Mouse (Mus musculus) common myeloid progenitor, adult 5-6 weeks (primary cell): ENCODE results near the gene Znrf3. TPM values are rescaled to one million over a fixed set of nuclear protein-coding genes. Genes with fewer than 3 reads are reported as not detected.
A peak's percentile ranks its signal among the peaks of the same experiment; 100 is the strongest.

Source experiments
- ATAC-seq: replicated peaks from 2 replicates; pipeline ENCODE4 v1.8.0; 2016; ENCODE audit warnings: low read depth, mild to moderate bottlenecking, moderate TSS enrichment, inconsistent platforms; ENCODE audit not compliant: poor library complexity, severe bottlenecking
- total RNA-seq: library from RNA; stranded (forward); fragments of 200-1000, 187-1606 nt; gene quantifications from 2 replicates; pipeline ENCODE4 v1.2.3, GENCODE M21; 2017

Gene Znrf3
- total RNA-seq, 1 experiment from 2014 or later, result 6.2 TPM

GRCm38 (mm10) chr11:5404180-5404579, 40.5 kb downstream of the Znrf3 start:
- no peak for ATAC-seq

GRCm38 (mm10) chr11:5402127-5402733, 42.4 kb downstream of the Znrf3 start:
- ATAC-seq, result no peak

DNA sequence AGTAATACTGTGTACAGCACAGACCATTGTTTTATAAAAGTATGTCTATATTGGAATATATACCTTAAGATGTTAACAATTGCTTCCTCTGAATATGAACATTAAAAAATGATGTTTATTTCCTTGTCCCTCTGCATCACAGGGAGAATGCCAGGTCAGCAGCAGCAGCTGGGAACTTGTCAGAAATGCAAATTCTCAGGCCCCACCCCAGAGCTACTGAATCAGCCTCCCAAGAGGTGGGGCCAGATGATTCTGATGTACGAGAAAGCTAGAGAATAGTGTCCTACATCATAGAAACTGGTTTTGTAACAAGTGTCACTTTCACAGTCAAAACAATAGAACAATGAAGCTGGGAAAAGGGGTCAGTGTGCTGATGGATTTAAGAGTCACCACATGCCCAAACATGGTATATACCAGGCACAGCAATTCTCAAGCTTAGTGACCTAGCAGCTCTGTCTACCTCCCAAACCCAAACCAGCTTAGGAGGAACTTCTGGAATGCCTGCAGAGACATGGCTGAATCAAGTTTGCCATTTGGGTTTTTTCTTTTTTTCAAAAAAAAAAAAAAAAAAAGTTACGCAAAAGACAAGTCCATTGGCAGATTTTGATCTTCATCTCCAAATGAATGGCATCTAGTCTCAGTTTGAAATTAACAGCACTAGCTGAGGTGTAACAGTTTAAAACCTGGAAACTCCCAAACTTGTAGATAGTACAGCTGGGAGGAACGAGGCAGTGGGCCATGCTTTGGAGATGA, 46.2 kb downstream of the Znrf3 start:
- no peak for ATAC-seq

- ATAC-seq, result no peak
Observed at GRCm38 (mm10) chr11:5390969-5391831, 53.4 kb downstream of the Znrf3 start.

- no peak for ATAC-seq
Observed at GRCm38 (mm10) chr11:5382652-5383051, 62.0 kb downstream of the Znrf3 start.

DNA sequence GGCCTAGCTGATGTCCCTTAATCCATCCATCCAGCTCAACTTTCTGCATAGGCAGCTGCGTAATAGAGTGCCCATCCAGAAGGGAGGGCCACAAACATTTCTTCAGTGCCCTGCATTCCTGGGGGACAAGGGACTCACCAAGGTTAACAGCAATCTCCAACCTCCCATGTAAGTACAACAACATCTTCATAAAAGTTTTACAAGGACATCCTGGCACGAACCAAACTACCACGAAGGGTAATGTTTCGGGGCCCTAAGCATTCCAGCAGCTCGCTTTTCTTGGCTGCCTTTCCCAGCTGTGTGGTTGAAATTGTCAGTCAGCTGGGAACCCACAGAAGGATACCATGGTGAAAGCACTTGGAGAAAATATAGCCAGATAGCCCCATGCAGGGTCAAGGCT, 63.4 kb downstream of the Znrf3 start:
- no peak for ATAC-seq

GRCm38 (mm10) chr11:5380275-5380674, 64.4 kb downstream of the Znrf3 start:
- no peak for ATAC-seq

GRCm38 (mm10) chr11:5369176-5369575, 75.5 kb downstream of the Znrf3 start:
- peak; percentile 97 for ATAC-seq

- ATAC-seq, result no peak
Observed at GRCm38 (mm10) chr11:5368492-5368891, 76.2 kb downstream of the Znrf3 start.

DNA sequence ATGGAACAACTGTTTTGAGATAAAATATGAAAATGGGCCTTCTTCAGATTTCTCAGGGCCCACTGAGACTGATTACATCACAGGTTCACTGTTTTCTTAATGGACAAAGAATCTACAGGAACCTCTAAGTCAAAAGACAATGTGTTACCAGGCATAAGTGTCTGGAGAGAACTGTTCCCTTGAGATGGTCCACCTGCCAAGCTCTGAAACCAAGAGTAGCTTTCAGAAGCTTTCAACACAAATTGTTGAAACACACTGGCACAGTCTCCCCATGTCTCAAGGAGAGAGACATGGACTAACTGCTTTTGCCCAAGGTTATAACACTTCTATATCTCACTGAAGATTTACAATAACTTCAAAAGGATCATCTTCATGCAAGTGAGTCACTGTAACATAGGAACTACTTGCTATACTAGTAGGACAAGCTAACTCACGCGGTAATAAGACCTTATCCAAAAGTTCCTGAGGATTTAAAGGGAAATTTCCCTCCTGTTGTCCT, 89.3 kb downstream of the Znrf3 start:
- no peak for ATAC-seq

DNA sequence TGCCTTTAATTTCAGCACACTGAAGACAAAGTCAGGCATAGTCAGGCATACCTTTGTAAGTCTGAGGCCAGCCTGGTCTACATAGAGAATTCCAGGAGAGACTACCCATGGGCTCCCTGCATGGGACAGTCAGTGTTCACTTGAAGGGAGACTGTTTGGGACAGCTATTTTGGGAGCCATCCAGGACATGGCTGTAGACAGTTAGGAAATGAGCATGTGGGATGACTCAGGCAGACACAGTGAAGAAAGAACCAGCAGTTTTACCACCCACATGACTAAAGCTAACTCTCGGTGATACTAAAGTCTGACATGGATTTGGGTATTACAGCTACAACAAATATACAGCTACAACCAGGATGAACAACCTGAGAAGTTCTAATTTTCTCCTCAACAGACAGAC, 89.9 kb downstream of the Znrf3 start:
- ATAC-seq, result no peak

DNA sequence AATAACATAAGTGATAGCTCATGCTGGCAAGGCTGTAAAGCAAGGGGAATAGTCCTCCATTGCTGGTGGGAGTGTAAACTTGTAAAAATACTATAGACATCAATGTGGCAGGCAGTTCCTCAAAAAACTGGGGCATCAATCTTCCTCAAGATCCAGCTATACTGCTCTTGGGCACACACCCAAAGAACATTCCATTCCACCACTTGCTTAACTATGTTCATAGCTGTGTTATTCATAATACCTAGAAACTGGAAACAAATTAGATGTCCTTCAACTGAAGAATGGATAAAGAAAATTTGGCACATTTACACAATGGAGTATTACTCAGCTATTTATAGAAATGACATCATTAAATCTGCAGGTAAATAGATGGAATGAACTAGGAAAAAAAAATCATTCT, 91.6 kb downstream of the Znrf3 start:
- ATAC-seq, result no peak

- no peak for ATAC-seq
Observed at GRCm38 (mm10) chr11:5349483-5349882, 95.2 kb downstream of the Znrf3 start.

DNA sequence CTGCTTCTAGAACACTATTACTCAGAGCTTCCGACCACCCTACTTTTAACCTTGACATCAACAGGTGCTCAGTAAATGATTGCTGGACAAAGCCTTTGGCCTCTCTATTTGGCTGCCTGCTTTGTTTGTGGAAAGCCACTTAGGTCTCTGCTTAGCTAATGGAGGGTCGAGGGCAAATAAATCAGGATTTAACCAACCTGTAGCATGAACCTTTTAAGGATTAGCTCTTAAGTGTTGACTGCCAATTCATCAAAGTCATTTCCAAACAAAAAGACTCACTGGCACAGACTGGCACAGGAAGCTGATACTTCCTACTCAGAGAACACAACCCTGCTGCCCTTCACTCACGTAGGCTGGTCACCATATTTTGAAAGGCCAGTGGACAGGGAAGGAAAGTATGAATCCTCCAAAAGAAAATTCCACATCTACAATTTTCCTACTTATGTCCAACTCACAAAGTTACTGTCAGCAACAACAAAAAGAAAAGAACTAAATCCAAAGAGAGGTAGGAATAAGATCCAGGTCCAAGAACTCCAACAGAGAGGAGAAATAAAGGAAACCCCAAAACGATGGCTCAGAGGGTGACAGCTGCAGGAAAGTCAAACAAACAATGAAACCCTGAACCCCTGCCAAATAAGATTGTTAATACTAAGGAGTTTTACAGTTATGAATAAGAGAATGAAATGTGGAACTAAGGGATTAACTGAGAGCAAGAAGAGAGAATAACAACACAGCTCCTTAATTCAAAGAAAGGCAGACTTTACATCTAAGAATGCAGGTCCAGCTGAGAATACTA, 97.6 kb downstream of the Znrf3 start:
- ATAC-seq, result no peak

DNA sequence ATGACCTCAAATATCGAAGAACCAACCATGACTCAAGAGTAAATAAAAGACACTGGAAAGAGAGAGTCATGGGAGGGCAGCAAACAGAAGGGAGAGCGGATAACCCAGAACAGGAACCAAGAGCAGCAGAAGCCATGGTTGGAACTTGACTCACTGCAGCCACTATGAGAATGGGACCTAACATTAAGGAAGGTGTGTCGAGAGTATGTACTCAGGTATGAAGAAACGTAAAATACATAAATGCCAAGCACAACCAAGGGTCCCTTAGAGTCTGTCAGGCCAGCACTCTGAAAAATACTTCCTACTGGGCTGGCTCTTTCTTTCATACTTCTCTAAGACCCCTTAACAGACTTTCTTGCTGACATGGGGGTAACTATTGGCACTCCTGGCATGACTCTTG, 100.9 kb downstream of the Znrf3 start:
- ATAC-seq, result no peak

- no peak for ATAC-seq
Observed at GRCm38 (mm10) chr11:5339732-5340131, 104.9 kb downstream of the Znrf3 start.

GRCm38 (mm10) chr11:5336852-5337251, 107.8 kb downstream of the Znrf3 start:
- no peak for ATAC-seq

GRCm38 (mm10) chr11:5336269-5336668, 108.4 kb downstream of the Znrf3 start:
- no peak for ATAC-seq

DNA sequence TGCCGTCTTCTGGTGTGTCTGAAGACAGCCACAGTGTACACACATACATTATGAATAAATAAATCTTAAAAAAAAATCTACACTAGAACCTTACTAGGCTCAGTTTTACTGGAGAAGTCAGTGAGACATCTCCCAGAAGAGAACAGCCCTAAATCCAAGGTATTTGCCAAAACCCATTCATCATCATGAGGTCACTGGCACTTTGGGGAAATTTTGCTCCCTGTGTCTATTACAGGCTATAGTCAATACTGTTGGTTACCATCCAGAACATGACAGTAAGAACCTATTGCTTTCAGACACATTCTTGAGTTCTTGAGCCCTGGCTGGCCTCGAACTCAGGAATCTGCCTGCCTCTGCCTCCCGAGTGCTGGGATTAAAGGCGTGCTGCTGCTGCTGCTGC, 113.8 kb downstream of the Znrf3 start:
- no peak for ATAC-seq

GRCm38 (mm10) chr11:5327693-5328092, 117.0 kb downstream of the Znrf3 start:
- ATAC-seq, result no peak
